Mouse (Mus musculus): ENCODE data around the gene Yae1d1.

- TF ChIP-seq CTCF (IDR thresholded peaks at IDR 0.05; ENCODE audit: borderline replicate concordance, insufficient read depth, low read depth, low read length), result no peak
- TF ChIP-seq POLR2A (IDR thresholded peaks at IDR 0.05; ENCODE audit: borderline replicate concordance, insufficient read depth, low read length), result no peak
These were observed 38.9 kb downstream of the Yae1d1 start for GRCm38 (mm10) chr13:17954282-17954681.
